Mouse (Mus musculus) cerebellum, adult 2 months (tissue): Measurements from ENCODE around the gene Prkag3.

Source experiments
- CTCF ChIP-seq: fragments of 200-500 bp; IDR thresholded peaks from 2 replicates; pipeline ENCODE4 v1.5.1; 2011; ENCODE audit warnings: low read depth, mild to moderate bottlenecking, control low read depth, low read length, moderate library complexity, borderline replicate concordance; ENCODE audit not compliant: insufficient read depth
- POLR2A ChIP-seq: fragments of 200-500 bp; IDR thresholded peaks from 2 replicates; pipeline ENCODE4 v1.6.1; 2011; ENCODE audit warnings: low read length, control low read depth, borderline replicate concordance; ENCODE audit not compliant: insufficient read depth

- TF ChIP-seq CTCF (no peak), POLR2A (no peak)
These were observed 5.3 kb upstream of the Prkag3 start for GRCm38 (mm10) chr1:74754175-74754785.
